Mouse (Mus musculus) heart, embryonic 15.5 days (tissue): Measurements from ENCODE around the gene Serpina3b. TPM values are rescaled to one million over a fixed set of nuclear protein-coding genes. Genes with fewer than 3 reads are reported as not detected.
"Not testable (repeated sequence)": the region's sequence is repeated elsewhere in the genome, so short reads cannot be mapped to it uniquely, and the experiment has no call there.

ENCODE experiments used
- ATAC-seq: fragments of 200-750 bp; cut with Nextera tagmentation; replicated peaks from 2 replicates; pipeline ENCODE4 v1.8.0; 2017; ENCODE audit warnings: low read depth, moderate TSS enrichment; ENCODE audit not compliant: insufficient number of reproducible peaks, insufficient read depth, low FRiP score
- H3K27ac ChIP-seq: fragments of 300-500 bp; sonication (generic); 2 replicates; pipeline ENCODE4 v1.5.1; 2015; ENCODE audit warnings: mild to moderate bottlenecking, inconsistent platforms
- H3K27me3 ChIP-seq: fragments of 300-500 bp; sonication (generic); 2 replicates; pipeline ENCODE4 v1.6.1; 2015; ENCODE audit warnings: inconsistent platforms
- H3K36me3 ChIP-seq: fragments of 300-500 bp; sonication (generic); 2 replicates; pipeline ENCODE4 v1.6.1; 2015; ENCODE audit warnings: mild to moderate bottlenecking, inconsistent platforms
- H3K4me1 ChIP-seq: fragments of 300-500 bp; sonication (generic); replicated peaks from 2 replicates; pipeline ENCODE4 v1.6.1; 2015; ENCODE audit warnings: inconsistent platforms
- H3K4me2 ChIP-seq: fragments of 300-500 bp; sonication (generic); 2 replicates; pipeline ENCODE4 v1.6.1; 2015; ENCODE audit warnings: inconsistent platforms, mild to moderate bottlenecking, moderate library complexity
- H3K4me3 ChIP-seq: fragments of 300-500 bp; sonication (generic); 2 replicates; pipeline ENCODE4 v1.5.1; 2015; ENCODE audit warnings: mild to moderate bottlenecking, inconsistent platforms
- H3K9ac ChIP-seq: fragments of 300-500 bp; sonication (generic); 2 replicates; pipeline ENCODE4 v1.6.1; 2015; ENCODE audit warnings: mild to moderate bottlenecking, inconsistent platforms
- H3K9me3 ChIP-seq: fragments of 300-500 bp; sonication (generic); replicated peaks from 2 replicates; pipeline ENCODE4 v1.6.1; 2016; ENCODE audit warnings: inconsistent platforms
- WGBS: fragments of 180-500 bp; shearing (Covaris S2); methylation state at CpG from one replicate; pipeline ENCODE4 v1.1.7; 2015; ENCODE audit warnings: mixed read lengths; 5-methylcytosine and 5-hydroxymethylcytosine counted together
- polyA plus RNA-seq: library from polyadenylated mRNA; unstranded; fragments of >200 nt; fragmentation: Nextera tagmentation; extraction: Ambion mirVana; gene quantifications from 2 replicates; pipeline ENCODE4 v1.2.1, GENCODE M21; 2015

Serpina3b gene
- 0.11 TPM in 1 of 2 replicates, not detected in the other for polyA plus RNA-seq

GRCm38 (mm10) chr12:104127696-104128095 is at the start of gene Serpina3b:
Gene Serpina3b, plus strand, starts transcription at chr12:104127996.
- WGBS: 68% methylated on average over 5 of the region's 5 CpGs
- Histone ChIP-seq H3K27ac (no peak within 1 kb of the TSS), H3K4me1 (no peaks in the 10 kb centered on the region), H3K9ac (no peak within 1 kb of the TSS), H3K36me3 (no peaks in the 10 kb centered on the region), H3K9me3 (no peaks in the 10 kb centered on the region), H3K27me3 (no peaks in the 10 kb centered on the region), H3K4me3 (no peak within 1 kb of the TSS), H3K4me2 (no peak within 1 kb of the TSS)
- no peak for ATAC-seq

DNA sequence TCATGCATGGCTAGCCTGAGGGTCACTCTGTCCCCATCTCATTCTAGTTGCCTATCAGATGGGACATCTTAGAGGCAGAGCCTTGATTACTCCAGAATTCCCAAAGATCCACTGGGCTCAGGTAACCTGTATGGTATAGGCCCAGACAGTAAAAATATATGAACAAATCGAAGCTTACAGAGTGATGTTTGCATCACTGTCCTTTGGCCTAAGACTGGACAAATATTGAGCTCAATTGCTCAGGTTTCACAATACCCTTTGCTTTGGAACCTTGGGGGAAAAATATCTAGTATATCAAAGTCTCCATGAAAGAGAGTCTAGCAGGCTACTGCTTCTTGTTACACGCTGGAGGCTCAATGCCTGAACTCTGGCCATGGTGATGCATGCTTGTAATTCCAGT is 37.7 kb upstream of the Serpina3b start:
- Histone ChIP-seq H3K4me1 (no peaks in the 10 kb centered on the region), H3K27me3 (no peaks in the 10 kb centered on the region), H3K4me3 (no peak overlapping the region), H3K9me3 (no peaks in the 10 kb centered on the region), H3K27ac (no peak overlapping the region), H3K4me2 (no peak overlapping the region), H3K36me3 (no peaks in the 10 kb centered on the region), H3K9ac (no peak overlapping the region)
- ATAC-seq: no peak
- WGBS: 79% methylated on average over 2 of the region's 2 CpGs

DNA sequence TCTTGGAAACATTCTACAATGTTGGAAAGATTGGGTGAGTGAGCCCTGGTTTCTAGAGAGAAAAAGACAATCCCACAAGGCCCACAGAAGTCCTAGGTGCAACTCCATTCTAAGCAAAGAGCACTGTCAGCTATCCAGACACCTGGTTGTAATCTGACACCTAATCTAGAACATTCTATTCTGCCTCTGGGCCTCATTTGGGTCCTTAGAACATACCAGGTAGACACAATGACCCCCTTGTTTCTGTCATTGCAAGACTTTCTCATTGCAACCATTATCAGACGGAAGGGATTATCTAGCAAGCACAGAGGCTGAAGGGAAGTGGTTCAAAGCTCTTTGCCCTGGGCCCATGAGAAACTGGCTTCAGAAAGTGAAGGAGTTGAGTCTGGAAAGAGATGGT is 36.5 kb upstream of the Serpina3b start:
- Histone ChIP-seq H3K4me2 (no peak overlapping the region), H3K27ac (no peak overlapping the region), H3K4me1 (no peaks in the 10 kb centered on the region), H3K9me3 (no peaks in the 10 kb centered on the region), H3K4me3 (no peak overlapping the region), H3K27me3 (no peaks in the 10 kb centered on the region), H3K36me3 (no peaks in the 10 kb centered on the region), H3K9ac (no peak overlapping the region)
- no peak for ATAC-seq
- 78% methylated on average over 1 of the region's 1 CpGs for WGBS

DNA sequence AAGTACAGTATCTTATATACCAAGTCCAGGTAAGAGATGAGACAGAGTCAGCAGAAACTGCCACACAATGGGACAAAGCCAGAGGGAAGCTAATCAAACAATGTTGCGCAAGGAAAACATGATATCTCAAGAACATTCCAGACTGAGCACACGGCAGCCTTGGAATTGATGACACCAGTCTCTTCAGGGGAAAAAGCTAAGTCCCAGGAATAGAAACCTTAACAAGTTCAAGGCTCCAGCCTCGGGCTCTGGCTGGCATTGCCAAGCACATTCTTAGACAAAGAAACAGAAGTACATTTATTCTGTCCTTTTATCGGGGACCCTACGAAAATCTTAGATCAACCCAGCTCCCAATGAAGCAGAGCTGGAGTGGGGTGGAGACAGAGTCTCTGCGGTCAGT is 27.0 kb upstream of the Serpina3b start, which contains the start of gene Serpina5:
Gene Serpina5, plus strand, starts transcription at position 346 of the 400 bp plus-strand sequence.
- H3K27ac ChIP-seq: no peak within 1 kb of the TSS
- no peaks in the 10 kb centered on the region for H3K36me3 ChIP-seq
- 75% methylated on average over 6 of the region's 6 CpGs for whole genome bisulfite sequencing
- no peaks in the 10 kb centered on the region for H3K9me3 ChIP-seq
- no peaks in the 10 kb centered on the region for H3K4me1 ChIP-seq
- no peak within 1 kb of the TSS for H3K9ac ChIP-seq
- ATAC-seq: no peak
- H3K4me2 ChIP-seq: no peak within 1 kb of the TSS
- no peaks in the 10 kb centered on the region for H3K27me3 ChIP-seq
- H3K4me3 ChIP-seq: no peak within 1 kb of the TSS

- ATAC-seq: no peak
- Histone ChIP-seq H3K4me2 (no peak overlapping the region), H3K9ac (no peak overlapping the region), H3K27ac (no peak overlapping the region), H3K27me3 (no peaks in the 10 kb centered on the region), H3K36me3 (no peaks in the 10 kb centered on the region), H3K9me3 (no peaks in the 10 kb centered on the region), H3K4me1 (no peaks in the 10 kb centered on the region), H3K4me3 (no peak overlapping the region)
Measured at GRCm38 (mm10) chr12:104105847-104106246, 21.9 kb upstream of the Serpina3b start.

- Histone ChIP-seq H3K9me3 (no peaks in the 10 kb centered on the region), H3K4me2 (no peak overlapping the region), H3K9ac (no peak overlapping the region), H3K27ac (no peak overlapping the region), H3K27me3 (no peaks in the 10 kb centered on the region), H3K36me3 (no peaks in the 10 kb centered on the region), H3K4me1 (no peaks in the 10 kb centered on the region), H3K4me3 (no peak overlapping the region)
- ATAC-seq: no peak
Measured at GRCm38 (mm10) chr12:104106919-104107318, 20.9 kb upstream of the Serpina3b start.

DNA sequence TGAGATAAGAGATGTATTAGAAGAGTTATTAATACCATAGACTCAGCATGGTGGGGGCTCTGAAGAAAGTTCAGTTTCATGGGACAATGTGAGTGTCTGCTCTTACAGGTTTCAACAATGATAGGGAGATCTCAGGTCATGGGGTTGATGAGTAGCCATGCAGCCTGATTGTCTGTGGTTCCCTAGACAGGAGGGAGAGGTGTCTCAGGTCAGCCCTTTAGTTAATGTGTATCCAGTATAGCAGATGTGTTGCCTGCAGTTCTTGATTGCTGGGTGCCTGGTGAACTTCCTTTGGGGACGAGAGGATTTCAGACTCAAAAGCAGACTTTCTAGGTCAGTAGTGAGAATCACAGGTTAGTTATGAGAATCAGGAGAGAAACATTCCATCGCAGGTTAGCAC is 19.3 kb upstream of the Serpina3b start:
- no peak overlapping the region for H3K4me3 ChIP-seq
- no peak overlapping the region for H3K27ac ChIP-seq
- H3K4me2 ChIP-seq: no peak overlapping the region
- no peaks in the 10 kb centered on the region for H3K4me1 ChIP-seq
- H3K27me3 ChIP-seq: no peaks in the 10 kb centered on the region
- no peak overlapping the region for H3K9ac ChIP-seq
- H3K36me3 ChIP-seq: no peaks in the 10 kb centered on the region
- WGBS: 74% methylated on average over 2 of the region's 2 CpGs
- no peak for ATAC-seq
- H3K9me3 ChIP-seq: no peaks in the 10 kb centered on the region

DNA sequence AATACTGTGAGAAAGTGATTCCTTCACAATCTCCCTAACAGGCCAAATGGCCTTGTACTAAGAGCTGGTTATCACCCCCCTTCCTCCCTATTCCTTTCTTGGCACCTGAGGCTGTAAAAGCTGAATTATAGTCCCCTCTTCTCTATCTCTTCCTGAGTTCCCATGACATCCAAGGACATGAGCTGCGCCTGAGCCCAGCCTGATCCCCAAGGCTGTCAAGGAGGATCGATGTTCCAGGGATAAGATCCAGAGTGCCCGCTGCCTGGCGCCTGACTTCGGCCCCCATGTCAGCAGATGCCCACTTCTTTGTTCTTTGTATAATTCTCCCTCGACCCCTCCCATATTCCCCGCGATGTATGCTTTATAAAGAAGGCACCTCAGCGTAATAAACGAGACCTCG is 15.5 kb upstream of the Serpina3b start, which contains the start of gene Serpina3a:
Gene Serpina3a, plus strand, starts transcription at position 392 of the 400 bp plus-strand sequence.
- not testable (repeated sequence) for H3K4me2 ChIP-seq, H3K9me3 ChIP-seq, H3K4me3 ChIP-seq, H3K36me3 ChIP-seq, H3K4me1 ChIP-seq, ATAC-seq, H3K27me3 ChIP-seq, H3K27ac ChIP-seq, H3K9ac ChIP-seq
- 80% methylated on average over 11 of the region's 11 CpGs for WGBS

GRCm38 (mm10) chr12:104114921-104115579 is 12.7 kb upstream of the Serpina3b start:
- Histone ChIP-seq H3K36me3 (no peaks in the 10 kb centered on the region), H3K4me2 (no peak overlapping the region), H3K9ac (no peak overlapping the region), H3K27me3 (no peaks in the 10 kb centered on the region; the same call in 1 of the 2 replicates), H3K27ac (no peak overlapping the region), H3K4me3 (no peak overlapping the region), H3K4me1 (no peaks in the 10 kb centered on the region), H3K9me3 (no peaks in the 10 kb centered on the region)
- WGBS: 34% methylated on average over 3 of the region's 3 CpGs
- ATAC-seq: no peak

DNA sequence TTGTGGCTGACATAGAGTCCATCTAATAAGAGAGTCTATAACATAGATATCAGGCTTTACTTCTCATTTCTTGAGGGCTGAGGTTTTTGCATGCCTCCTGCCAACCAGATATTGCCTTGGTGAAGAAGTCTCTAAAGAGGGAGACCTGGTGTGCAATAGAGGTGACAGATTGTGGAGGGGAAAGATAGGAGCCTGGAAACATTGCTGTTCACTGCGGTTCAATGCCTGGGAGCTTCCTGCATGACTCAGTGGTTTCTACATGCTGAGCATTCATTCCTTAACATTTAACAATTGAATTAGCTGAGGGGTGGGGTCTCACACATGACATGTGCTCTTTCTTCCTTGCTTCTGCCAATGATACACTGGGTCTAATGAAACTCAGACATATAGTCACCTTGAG is 4.7 kb upstream of the Serpina3b start:
- 64% methylated on average over 1 of the region's 1 CpGs for WGBS
- Histone ChIP-seq H3K4me2 (no peak overlapping the region), H3K9me3 (no peaks in the 10 kb centered on the region), H3K4me1 (no peaks in the 10 kb centered on the region), H3K4me3 (no peak overlapping the region), H3K27ac (no peak overlapping the region), H3K9ac (no peak overlapping the region), H3K27me3 (no peaks in the 10 kb centered on the region), H3K36me3 (no peaks in the 10 kb centered on the region)
- ATAC-seq: no peak

- no peak for ATAC-seq
- Histone ChIP-seq H3K9me3 (no peaks in the 10 kb centered on the region), H3K9ac (no peak overlapping the region), H3K4me2 (no peak overlapping the region), H3K27ac (no peak overlapping the region), H3K4me3 (no peak overlapping the region), H3K27me3 (no peaks in the 10 kb centered on the region), H3K36me3 (no peaks in the 10 kb centered on the region), H3K4me1 (no peaks in the 10 kb centered on the region)
- 75% methylated on average over 2 of the region's 2 CpGs for WGBS
Measured at GRCm38 (mm10) chr12:104123996-104124395, 3.8 kb upstream of the Serpina3b start.

DNA sequence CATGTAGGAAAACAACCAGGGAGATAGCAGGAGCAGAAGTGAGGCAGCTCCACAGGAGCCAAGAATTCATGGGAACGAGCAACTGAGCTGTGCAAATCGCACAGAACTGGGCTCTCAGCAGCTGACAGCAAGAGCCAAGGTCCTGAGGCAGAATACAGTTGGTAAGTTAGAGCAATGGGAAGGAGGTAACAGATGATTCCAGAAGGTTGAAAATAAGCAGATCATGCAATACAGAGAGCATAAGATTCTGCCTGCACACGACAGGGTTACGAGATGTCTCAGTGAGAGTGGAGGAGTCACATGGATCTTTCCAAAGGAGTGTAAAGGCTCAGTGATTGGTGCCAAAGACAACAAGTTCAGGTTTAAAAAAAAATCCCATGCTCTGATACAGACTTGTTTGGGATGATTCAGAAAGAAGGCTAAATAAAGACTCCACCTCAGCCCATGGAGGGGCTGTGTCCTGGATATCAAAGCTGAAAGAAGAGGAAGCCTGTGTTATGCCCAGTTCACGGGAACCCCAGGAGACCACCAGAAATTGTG is 2.7 kb upstream of the Serpina3b start:
- no peaks in the 10 kb centered on the region for H3K27me3 ChIP-seq
- H3K4me1 ChIP-seq: no peaks in the 10 kb centered on the region
- no peak overlapping the region for H3K27ac ChIP-seq
- no peaks in the 10 kb centered on the region for H3K9me3 ChIP-seq
- no peak overlapping the region for H3K4me2 ChIP-seq
- no peak overlapping the region for H3K9ac ChIP-seq
- no peak for ATAC-seq
- H3K36me3 ChIP-seq: no peaks in the 10 kb centered on the region
- WGBS: 52% methylated on average over 5 of the region's 5 CpGs
- no peak overlapping the region for H3K4me3 ChIP-seq
